Mouse (Mus musculus) hindbrain, embryonic 14.5 days (tissue): ENCODE data around the gene Mvb12b. TPM values are rescaled to one million over a fixed set of nuclear protein-coding genes. Genes with fewer than 3 reads are reported as not detected.

Experiments
- ATAC-seq: fragments of 200-750 bp; cut with Nextera tagmentation; 2 replicates; pipeline ENCODE4 v1.8.0; 2017; ENCODE audit warnings: moderate number of reproducible peaks, mild to moderate bottlenecking, moderate TSS enrichment, moderate library complexity; ENCODE audit not compliant: low FRiP score
- DNase-seq: peaks from one replicate; pipeline ENCODE4 v3.0.0-alpha.2; 2015; ENCODE audit warnings: low spot score
- H3K27ac ChIP-seq: fragments of 300-500 bp; sonication (generic); 2 replicates; pipeline ENCODE4 v1.5.1; 2014; ENCODE audit warnings: mild to moderate bottlenecking, moderate library complexity
- H3K27me3 ChIP-seq: fragments of 300-500 bp; sonication (generic); 2 replicates; pipeline ENCODE4 v1.6.1; 2014; ENCODE audit warnings: mild to moderate bottlenecking, low read length, mixed read lengths; ENCODE audit not compliant: control insufficient read depth, insufficient read depth
- H3K36me3 ChIP-seq: fragments of 300-500 bp; sonication (generic); replicated peaks from 2 replicates; pipeline ENCODE4 v1.6.1; 2014; ENCODE audit not compliant: control insufficient read depth, insufficient read depth
- H3K4me1 ChIP-seq: fragments of 300-500 bp; sonication (generic); replicated peaks from 2 replicates; pipeline ENCODE4 v1.6.1; 2014; ENCODE audit warnings: antibody characterized with exemption, low read length, mixed read lengths; ENCODE audit not compliant: control insufficient read depth, insufficient read depth
- H3K4me2 ChIP-seq: fragments of 300-500 bp; sonication (generic); replicated peaks from 2 replicates; pipeline ENCODE4 v1.6.1; 2014; ENCODE audit warnings: mild to moderate bottlenecking, moderate library complexity
- H3K4me3 ChIP-seq: fragments of 300-500 bp; sonication (generic); replicated peaks from 2 replicates; pipeline ENCODE4 v1.5.1; 2014; ENCODE audit warnings: mild to moderate bottlenecking, low read length
- H3K9ac ChIP-seq: fragments of 300-500 bp; sonication (generic); 2 replicates; pipeline ENCODE4 v1.6.1; 2014
- H3K9me3 ChIP-seq: fragments of 300-500 bp; sonication (generic); 2 replicates; pipeline ENCODE4 v1.6.1; 2016; ENCODE audit warnings: low read length; ENCODE audit not compliant: control insufficient read depth
- WGBS: fragments of 180-500 bp; shearing (Covaris S2); extraction: QIAGEN DNeasy Blood & Tissue Kit; methylation state at CpG from one replicate; pipeline ENCODE4 v1.1.7; 2014; 5-methylcytosine and 5-hydroxymethylcytosine counted together
- polyA plus RNA-seq: library from polyadenylated mRNA; unstranded; fragments of >200 nt; fragmentation: Nextera tagmentation; extraction: Ambion mirVana; gene quantifications from 2 replicates; pipeline ENCODE4 v1.2.1, GENCODE M21; 2014

The Mvb12b gene
- polyA plus RNA-seq, 1 experiment from 2014 or later, result 48.0 TPM

- Histone ChIP-seq H3K9ac (no peak overlapping the region), H3K4me3 (no peak overlapping the region), H3K27me3 (no peaks in the 10 kb centered on the region), H3K4me1 (peaks cover 38% of the 10 kb centered on the region), H3K4me2 (no peak overlapping the region), H3K36me3 (0 out of 2 replicates have a peak, but pooled peaks cover 9% of the 10 kb centered on the region), H3K27ac (no peak overlapping the region), H3K9me3 (no peaks in the 10 kb centered on the region)
- 91% methylated on average over 2 of the region's 2 CpGs for WGBS
- ATAC-seq, result no peak
- DNase-seq, result no peak
Measured at GRCm38 (mm10) chr2:33842983-33843577, 44.7 kb downstream of the Mvb12b start.

- Histone ChIP-seq H3K27me3 (no peaks in the 10 kb centered on the region), H3K9ac (no peak overlapping the region), H3K27ac (no peak overlapping the region), H3K4me1 (peaks cover 40% of the 10 kb centered on the region), H3K4me2 (no peak overlapping the region), H3K9me3 (no peaks in the 10 kb centered on the region), H3K36me3 (0 out of 2 replicates have a peak, but pooled peaks cover 9% of the 10 kb centered on the region), H3K4me3 (no peak overlapping the region)
- WGBS, result 83% methylated on average over 4 of the region's 4 CpGs
- no peak for ATAC-seq
- DNase-seq, result no peak
Measured at GRCm38 (mm10) chr2:33841980-33842379, 45.8 kb downstream of the Mvb12b start.

GRCm38 (mm10) chr2:33840483-33840882 lies 47.3 kb downstream of the Mvb12b start:
- H3K9me3 ChIP-seq, result no peaks in the 10 kb centered on the region
- WGBS, result 40% methylated on average over 3 of the region's 3 CpGs
- H3K4me2 ChIP-seq, result no peak overlapping the region
- H3K4me3 ChIP-seq, result no peak overlapping the region
- ATAC-seq, result no peak
- H3K4me1 ChIP-seq, result peaks cover 36% of the 10 kb centered on the region
- no peak for DNase-seq
- H3K9ac ChIP-seq, result 0 out of 2 replicates have a peak overlapping the region, but pooled peaks have one; percentile 12
- no peaks in the 10 kb centered on the region for H3K27me3 ChIP-seq
- peak overlapping the region; percentile 40 for H3K27ac ChIP-seq
- peaks cover 9% of the 10 kb centered on the region; the same call in 1 of the 2 replicates for H3K36me3 ChIP-seq

- H3K36me3 ChIP-seq, result peaks cover 11% of the 10 kb centered on the region
- H3K9me3 ChIP-seq, result no peaks in the 10 kb centered on the region
- H3K9ac ChIP-seq, result no peak overlapping the region
- H3K4me3 ChIP-seq, result no peak overlapping the region
- H3K4me2 ChIP-seq, result no peak overlapping the region
- no peak for DNase-seq
- H3K27me3 ChIP-seq, result no peaks in the 10 kb centered on the region
- peak overlapping the region; percentile 40 for H3K27ac ChIP-seq
- no peak for ATAC-seq
- peaks cover 36% of the 10 kb centered on the region for H3K4me1 ChIP-seq
Measured at GRCm38 (mm10) chr2:33839252-33839651, 48.5 kb downstream of the Mvb12b start.

GRCm38 (mm10) chr2:33837297-33837696 lies 50.4 kb downstream of the Mvb12b start:
- 56% methylated on average over 6 of the region's 6 CpGs for WGBS
- Histone ChIP-seq H3K4me1 (peaks cover 36% of the 10 kb centered on the region), H3K4me2 (no peak overlapping the region), H3K27me3 (no peaks in the 10 kb centered on the region), H3K27ac (0 out of 2 replicates have a peak overlapping the region, but pooled peaks have one; percentile 32), H3K4me3 (no peak overlapping the region), H3K36me3 (peaks cover 20% of the 10 kb centered on the region), H3K9me3 (no peaks in the 10 kb centered on the region), H3K9ac (no peak overlapping the region)
- ATAC-seq (no peak), DNase-seq (no peak)

- Histone ChIP-seq H3K4me1 (peaks cover 36% of the 10 kb centered on the region), H3K27me3 (no peaks in the 10 kb centered on the region), H3K4me2 (no peak overlapping the region), H3K27ac (peak overlapping the region; percentile 62), H3K9me3 (no peaks in the 10 kb centered on the region), H3K9ac (no peak overlapping the region), H3K36me3 (peaks cover 26% of the 10 kb centered on the region), H3K4me3 (no peak overlapping the region)
- WGBS, result 40% methylated on average over 9 of the region's 9 CpGs
- DNase-seq (no peak), ATAC-seq (0 out of 2 replicates have a peak, but pooled peaks have one; percentile 46)
Measured at GRCm38 (mm10) chr2:33836660-33837213, 51.0 kb downstream of the Mvb12b start.

- no peak for ATAC-seq
- Histone ChIP-seq H3K9ac (no peak overlapping the region), H3K27me3 (no peaks in the 10 kb centered on the region), H3K4me1 (peaks cover 23% of the 10 kb centered on the region), H3K4me2 (no peak overlapping the region), H3K9me3 (no peaks in the 10 kb centered on the region), H3K4me3 (no peak overlapping the region), H3K27ac (no peak overlapping the region), H3K36me3 (peaks cover 37% of the 10 kb centered on the region)
- WGBS, result 88% methylated on average over 8 of the region's 8 CpGs
- no peak for DNase-seq
Measured at GRCm38 (mm10) chr2:33835038-33835437, 52.7 kb downstream of the Mvb12b start.

- 93% methylated on average over 1 of the region's 1 CpGs for WGBS
- no peak overlapping the region for H3K4me2 ChIP-seq
- ATAC-seq (no peak), DNase-seq (no peak)
- H3K27me3 ChIP-seq, result no peaks in the 10 kb centered on the region
- no peak overlapping the region for H3K27ac ChIP-seq
- no peak overlapping the region for H3K9ac ChIP-seq
- H3K9me3 ChIP-seq, result no peaks in the 10 kb centered on the region
- H3K4me1 ChIP-seq, result peaks cover 14% of the 10 kb centered on the region
- peaks cover 37% of the 10 kb centered on the region for H3K36me3 ChIP-seq
- no peak overlapping the region for H3K4me3 ChIP-seq
Measured at GRCm38 (mm10) chr2:33833902-33834301, 53.8 kb downstream of the Mvb12b start.

- H3K27ac ChIP-seq, result no peak overlapping the region
- no peak for ATAC-seq
- WGBS, result 74% methylated on average over 2 of the region's 2 CpGs
- 0 out of 2 replicates have a peak overlapping the region, but pooled peaks have one; percentile 8 for H3K9ac ChIP-seq
- peaks cover 64% of the 10 kb centered on the region for H3K36me3 ChIP-seq
- H3K4me3 ChIP-seq, result no peak overlapping the region
- no peaks in the 10 kb centered on the region for H3K4me1 ChIP-seq
- no peaks in the 10 kb centered on the region for H3K9me3 ChIP-seq
- DNase-seq, result no peak
- no peak overlapping the region for H3K4me2 ChIP-seq
- no peaks in the 10 kb centered on the region for H3K27me3 ChIP-seq
Measured at GRCm38 (mm10) chr2:33829870-33830269, 57.9 kb downstream of the Mvb12b start.
